Comparison of ENCODE assay signal across 14 mouse cellular contexts in genomic region chr5:101523490-101523889, GRCm38 (mm10).
DNase-seq lines count a peak whose midpoint lies in the region; ATAC-seq lines count a peak whose summit lies in the region.
"Had no signal": no experiment of that assay in that cellular context is flagged by ENCODE, and none has a peak within 500 bp of the region (broad histone marks: within the 10 kb centered on the region; RNA-seq: fewer than 3 reads in every experiment).

No protein-coding gene starts in this region.

- H3K27ac ChIP-seq in forebrain, embryonic 12.5 days: no peak overlapping the region
- H3K27ac ChIP-seq in forebrain, embryonic 16.5 days (ENCODE audit: low read length): no peak overlapping the region
- 0 out of 2 replicates have a peak overlapping the region, but pooled peaks have one; percentile 15 for H3K27ac ChIP-seq in kidney, embryonic 15.5 days
- H3K27ac ChIP-seq in hindbrain, embryonic 12.5 days: no peak overlapping the region
- no peak overlapping the region for H3K27ac ChIP-seq in midbrain, embryonic 14.5 days (replicated peaks; ENCODE audit: low read depth, low read length)

- H3K4me3 ChIP-seq in forebrain, embryonic 12.5 days (replicated peaks): no peak overlapping the region
- H3K4me3 ChIP-seq in forebrain, embryonic 16.5 days (replicated peaks; ENCODE audit: low read length): no peak overlapping the region
- H3K4me3 ChIP-seq in kidney, embryonic 15.5 days (replicated peaks): no peak overlapping the region
- H3K4me3 ChIP-seq in hindbrain, embryonic 12.5 days: no peak overlapping the region
- no peak overlapping the region for H3K4me3 ChIP-seq in midbrain, embryonic 14.5 days (replicated peaks; ENCODE audit: low read depth, low read length)

- peaks cover 42% of the 10 kb centered on the region for H3K4me1 ChIP-seq in forebrain, embryonic 12.5 days
- H3K4me1 ChIP-seq in forebrain, embryonic 16.5 days (replicated peaks; ENCODE audit: control insufficient read depth, insufficient read depth, low read length): peaks cover 13% of the 10 kb centered on the region
- H3K4me1 ChIP-seq in kidney, embryonic 15.5 days: peaks cover 15% of the 10 kb centered on the region
- H3K4me1 ChIP-seq in hindbrain, embryonic 12.5 days: peaks cover 20% of the 10 kb centered on the region
- H3K4me1 ChIP-seq in midbrain, embryonic 14.5 days (ENCODE audit: control insufficient read depth, insufficient read depth, low read length): peaks cover 20% of the 10 kb centered on the region; the same call in 1 of the 2 replicates

- H3K27me3 ChIP-seq in forebrain, embryonic 12.5 days: peaks cover 94% of the 10 kb centered on the region
- peaks cover 85% of the 10 kb centered on the region for H3K27me3 ChIP-seq in forebrain, embryonic 16.5 days (replicated peaks; ENCODE audit: control insufficient read depth, insufficient read depth, low read length)
- peaks cover 48% of the 10 kb centered on the region for H3K27me3 ChIP-seq in kidney, embryonic 15.5 days
- peaks cover 95% of the 10 kb centered on the region for H3K27me3 ChIP-seq in hindbrain, embryonic 12.5 days
- H3K27me3 ChIP-seq in midbrain, embryonic 14.5 days (ENCODE audit: control insufficient read depth, insufficient read depth, low read length): peaks cover 94% of the 10 kb centered on the region

- WGBS in forebrain, embryonic 12.5 days: 12% methylated on average over 7 of the region's 7 CpGs
- 9% methylated on average over 5 of the region's 7 CpGs for WGBS in forebrain, embryonic 16.5 days
- 21% methylated on average over 6 of the region's 7 CpGs for WGBS in kidney, embryonic 15.5 days
- WGBS in hindbrain, embryonic 12.5 days: 12% methylated on average over 7 of the region's 7 CpGs
- WGBS in midbrain, embryonic 14.5 days: 7% methylated on average over 7 of the region's 7 CpGs

- H3K9me3 ChIP-seq in forebrain, embryonic 12.5 days: no peaks in the 10 kb centered on the region
- H3K9me3 ChIP-seq in forebrain, embryonic 16.5 days (ENCODE audit: control insufficient read depth, low read length): no peaks in the 10 kb centered on the region
- no peaks in the 10 kb centered on the region for H3K9me3 ChIP-seq in kidney, embryonic 15.5 days (replicated peaks)
- H3K9me3 ChIP-seq in hindbrain, embryonic 12.5 days (replicated peaks): no peaks in the 10 kb centered on the region
- no peaks in the 10 kb centered on the region for H3K9me3 ChIP-seq in midbrain, embryonic 14.5 days (ENCODE audit: control insufficient read depth, low read length)

- no peak overlapping the region for H3K9ac ChIP-seq in forebrain, embryonic 12.5 days
- no peak overlapping the region for H3K9ac ChIP-seq in forebrain, embryonic 16.5 days (replicated peaks; ENCODE audit: low read depth, low read length)
- no peak overlapping the region for H3K9ac ChIP-seq in kidney, embryonic 15.5 days
- H3K9ac ChIP-seq in hindbrain, embryonic 12.5 days: no peak overlapping the region
- no peak overlapping the region for H3K9ac ChIP-seq in midbrain, embryonic 14.5 days (replicated peaks; ENCODE audit: low read length)

- H3K4me2 ChIP-seq in forebrain, embryonic 12.5 days: peak overlapping the region; percentile 13; the same call in 1 of the 2 replicates
- no peak overlapping the region for H3K4me2 ChIP-seq in forebrain, embryonic 16.5 days (ENCODE audit: low read length)
- H3K4me2 ChIP-seq in kidney, embryonic 15.5 days: peak overlapping the region; percentile 50
- H3K4me2 ChIP-seq in hindbrain, embryonic 12.5 days (replicated peaks): peak overlapping the region; percentile 6; the same call in 1 of the 2 replicates
- peak overlapping the region; percentile 22; the same call in 1 of the 2 replicates for H3K4me2 ChIP-seq in midbrain, embryonic 14.5 days (ENCODE audit: low read length)
- H3K4me2 ChIP-seq: heart, embryonic 11.5 days had no signal

- no peak for DNase-seq in kidney, postnatal 25 days
- DNase-seq in midbrain, embryonic 14.5 days: no peak
- no peak for DNase-seq in spleen, postnatal 10 days (ENCODE audit: low spot score in 2 of 2)
- DNase-seq in layer of hippocampus, postnatal 36 days: no peak
- DNase-seq: adrenal gland, postnatal 14 days; gastrocnemius, postnatal 14 days; layer of hippocampus, adult 9-11 months; lung, adult 18-20 months; spleen, adult 18-20 months had no signal

- no peak; the same call in 1 of the 2 replicates for ATAC-seq in forebrain, embryonic 12.5 days (ENCODE audit: low FRiP score)
- ATAC-seq in forebrain, embryonic 16.5 days: no peak
- ATAC-seq in kidney, embryonic 15.5 days (replicated peaks; ENCODE audit: low FRiP score): no peak
- no peak for ATAC-seq in hindbrain, embryonic 12.5 days (ENCODE audit: low FRiP score)
- ATAC-seq in midbrain, embryonic 14.5 days (ENCODE audit: low FRiP score, low TSS enrichment): no peak

- no peaks in the 10 kb centered on the region for H3K36me3 ChIP-seq in forebrain, embryonic 12.5 days (replicated peaks)
- no peaks in the 10 kb centered on the region for H3K36me3 ChIP-seq in forebrain, embryonic 16.5 days (ENCODE audit: control insufficient read depth, insufficient read depth)
- H3K36me3 ChIP-seq in kidney, embryonic 15.5 days: no peaks in the 10 kb centered on the region
- no peaks in the 10 kb centered on the region for H3K36me3 ChIP-seq in hindbrain, embryonic 12.5 days
- no peaks in the 10 kb centered on the region for H3K36me3 ChIP-seq in midbrain, embryonic 14.5 days (ENCODE audit: control insufficient read depth, insufficient read depth, low read length)
